Comparison of ENCODE assay signal across 10 mouse cellular contexts in genomic region chr12:59260362-59260761, GRCm38 (mm10). TPM values are rescaled to one million over a fixed set of nuclear protein-coding genes. Genes with fewer than 3 reads are reported as not detected.
A peak's percentile ranks its signal among the peaks of the same experiment; 100 is the strongest.
DNase-seq lines count a peak whose midpoint lies in the region; ATAC-seq lines count a peak whose summit lies in the region.
"Had no signal": no experiment of that assay in that cellular context is flagged by ENCODE, and none has a peak within 500 bp of the region (broad histone marks: within the 10 kb centered on the region; RNA-seq: fewer than 3 reads in every experiment).

No protein-coding gene starts in this region.

- H3K9me3 ChIP-seq in hindbrain, embryonic 12.5 days (replicated peaks), result no peaks in the 10 kb centered on the region
- H3K9me3 ChIP-seq in heart, embryonic 10.5 days, result no peaks in the 10 kb centered on the region
- H3K9me3 ChIP-seq: limb, embryonic 12.5 days had no signal

- no peaks in the 10 kb centered on the region for H3K36me3 ChIP-seq in hindbrain, embryonic 12.5 days
- no peaks in the 10 kb centered on the region for H3K36me3 ChIP-seq in heart, embryonic 10.5 days
- H3K36me3 ChIP-seq: limb, embryonic 12.5 days had no signal

- peaks cover 7% of the 10 kb centered on the region for H3K4me1 ChIP-seq in hindbrain, embryonic 12.5 days
- no peaks in the 10 kb centered on the region for H3K4me1 ChIP-seq in heart, embryonic 10.5 days
- H3K4me1 ChIP-seq: limb, embryonic 12.5 days had no signal

- H3K9ac ChIP-seq in hindbrain, embryonic 12.5 days, result no peak overlapping the region
- H3K9ac ChIP-seq: limb, embryonic 12.5 days had no signal

- no peak overlapping the region for H3K4me2 ChIP-seq in hindbrain, embryonic 12.5 days (replicated peaks)
- H3K4me2 ChIP-seq: limb, embryonic 12.5 days had no signal

- ATAC-seq in hindbrain, embryonic 12.5 days (ENCODE audit: low FRiP score), result peak; percentile 43; the same call in 1 of the 2 replicates

- peak; percentile 68 for DNase-seq in right cerebral cortex, adult 18-20 months
- DNase-seq in right cerebral cortex, postnatal 14 days, result no peak
- peak; percentile 35 to 65 for DNase-seq in left cerebral cortex, adult 9 months (ENCODE audit: low spot score in 2 of 2)
- peak; percentile 75 for DNase-seq in telencephalon, adult 2 months (ENCODE audit: low read depth, low spot score)
- no peak for DNase-seq in testis, postnatal 14 days (ENCODE audit: low spot score)
- no peak for DNase-seq in heart, embryonic 10.5 days (ENCODE audit: low spot score)
- no peak for DNase-seq in thymus, postnatal 4 days
- DNase-seq: cerebellum, adult 11 months had no signal

- 0 out of 2 replicates have a peak overlapping the region, but pooled peaks have one; percentile 52 for H3K27ac ChIP-seq in hindbrain, embryonic 12.5 days
- H3K27ac ChIP-seq in heart, embryonic 10.5 days, result no peak overlapping the region
- H3K27ac ChIP-seq: limb, embryonic 12.5 days had no signal

- no peaks in the 10 kb centered on the region for H3K27me3 ChIP-seq in hindbrain, embryonic 12.5 days
- no peaks in the 10 kb centered on the region for H3K27me3 ChIP-seq in heart, embryonic 10.5 days (ENCODE audit: insufficient read depth, poor library complexity, severe bottlenecking)
- H3K27me3 ChIP-seq: limb, embryonic 12.5 days had no signal

- H3K4me3 ChIP-seq in hindbrain, embryonic 12.5 days, result no peak overlapping the region
- no peak overlapping the region for H3K4me3 ChIP-seq in heart, embryonic 10.5 days
- H3K4me3 ChIP-seq: limb, embryonic 12.5 days had no signal

RNA-seq across cellular contexts. Expression of gene Fbxo33, which starts 40.8 kb away (rescaled TPM):
- 8.3 and 10.6 TPM in 2 replicates for polyA plus RNA-seq in hindbrain, embryonic 12.5 days (2016; fragmentation: Nextera tagmentation; extraction: Ambion mirVana)
- polyA plus RNA-seq in heart, embryonic 10.5 days (2016; fragmentation: Nextera tagmentation; extraction: Ambion mirVana), result 3.9 and 6.1 TPM in 2 replicates

Comparison
In these comparisons a context has a peak if more than half of its experiments do, and no peak if none do; other contexts are left out.
1. DNase-seq: peak in right cerebral cortex, adult 18-20 months (single experiment), left cerebral cortex, adult 9 months (2 of 2) and telencephalon, adult 2 months (single experiment); none in right cerebral cortex, postnatal 14 days (single experiment), testis, postnatal 14 days (single experiment), heart, embryonic 10.5 days (single experiment) and thymus, postnatal 4 days (single experiment).